Mouse (Mus musculus): ENCODE data around the gene Rpl23a. TPM values are rescaled to one million over a fixed set of nuclear protein-coding genes. Genes with fewer than 3 reads are reported as not detected.

The Rpl23a gene
- polyA plus RNA-seq, 1 experiment from 2014 or later, result 1,638 TPM

- DNase-seq (no peak), ATAC-seq (ENCODE audit: insufficient read depth) (no peak)
- no peak overlapping the region for H3K27ac ChIP-seq (ENCODE audit: low read depth)
- H3K4me2 ChIP-seq, result no peak overlapping the region
- no peak overlapping the region for H3K4me3 ChIP-seq (ENCODE audit: low read depth, low read length)
- no peak for TF ChIP-seq CTCF (IDR thresholded peaks at IDR 0.05; ENCODE audit: low read depth)
- H3K27me3 ChIP-seq (ENCODE audit: insufficient read depth, low read length), result no peaks in the 10 kb centered on the region
- no peaks in the 10 kb centered on the region for H3K4me1 ChIP-seq (ENCODE audit: insufficient read depth)
- no peaks in the 10 kb centered on the region for H3K9me3 ChIP-seq (ENCODE audit: low read depth, low read length)
- H3K9ac ChIP-seq, result no peak overlapping the region
- H3K36me3 ChIP-seq (ENCODE audit: insufficient read depth), result peaks cover 4% of the 10 kb centered on the region; the same call in 1 of the 2 replicates
- 77% methylated on average over 3 of the region's 3 CpGs for WGBS
These were observed 49.0 kb downstream of the Rpl23a start for GRCm38 (mm10) chr11:78134344-78134743.

GRCm38 (mm10) chr11:78133915-78134314 is 49.5 kb downstream of the Rpl23a start:
- WGBS, result 89% methylated on average over 6 of the region's 6 CpGs
- no peak overlapping the region for H3K4me3 ChIP-seq (ENCODE audit: low read depth, low read length)

More at GRCm38 (mm10) chr11:78133915-78134314, 49.5 kb downstream of the Rpl23a start:
- no peak for ATAC-seq (ENCODE audit: insufficient read depth)
- Histone ChIP-seq H3K4me1 (ENCODE audit: insufficient read depth) (no peaks in the 10 kb centered on the region), H3K4me2 (no peak overlapping the region), H3K9me3 (ENCODE audit: low read depth, low read length) (no peaks in the 10 kb centered on the region), H3K27ac (ENCODE audit: low read depth) (no peak overlapping the region), H3K36me3 (ENCODE audit: insufficient read depth) (peaks cover 4% of the 10 kb centered on the region; the same call in 1 of the 2 replicates), H3K27me3 (ENCODE audit: insufficient read depth, low read length) (no peaks in the 10 kb centered on the region), H3K9ac (no peak overlapping the region)
- no peak for TF ChIP-seq CTCF (IDR thresholded peaks at IDR 0.05; ENCODE audit: low read depth)
- no peak for DNase-seq

Small RNA genes lying within 50 kb of the gene (microRNA-seq; reads per million reads assigned to microRNA genes)
- 1.4 reads per million for gene Mir7653 (ENCODE audit: borderline number of aligned reads)

Other genes starting within 250 kb of the Rpl23a start
- 15.9 and 20.6 TPM in 2 replicates for gene Phf12, start 200.8 kb downstream of the Rpl23a start, polyA plus RNA-seq (2014; fragmentation: Nextera tagmentation; extraction: Ambion mirVana)
- gene Dhrs13, start 151.3 kb downstream of the Rpl23a start, polyA plus RNA-seq (2014; fragmentation: Nextera tagmentation; extraction: Ambion mirVana), result 17.7 and 22.7 TPM in 2 replicates
- 51.4 and 57.4 TPM in 2 replicates for gene Flot2, start 145.7 kb downstream of the Rpl23a start, polyA plus RNA-seq (2014; fragmentation: Nextera tagmentation; extraction: Ambion mirVana)
- 37.5 and 38.5 TPM in 2 replicates for gene Eral1, start 103.2 kb downstream of the Rpl23a start, polyA plus RNA-seq (2014; fragmentation: Nextera tagmentation; extraction: Ambion mirVana)
- 17.8 and 17.9 TPM in 2 replicates for gene Fam222b, start 88.9 kb downstream of the Rpl23a start, polyA plus RNA-seq (2014; fragmentation: Nextera tagmentation; extraction: Ambion mirVana)
- gene Traf4, start 18.0 kb downstream of the Rpl23a start, polyA plus RNA-seq (2014; fragmentation: Nextera tagmentation; extraction: Ambion mirVana), result 73.8 and 75.6 TPM in 2 replicates
- 15.3 and 17.2 TPM in 2 replicates for gene Nek8, start 6.9 kb downstream of the Rpl23a start, polyA plus RNA-seq (2014; fragmentation: Nextera tagmentation; extraction: Ambion mirVana)
- 19.2 and 21.6 TPM in 2 replicates for gene Tlcd1, start 6.9 kb downstream of the Rpl23a start, polyA plus RNA-seq (2014; fragmentation: Nextera tagmentation; extraction: Ambion mirVana)
- 140 TPM in 2 replicates for gene Rab34, start 4.8 kb upstream of the Rpl23a start, polyA plus RNA-seq (2014; fragmentation: Nextera tagmentation; extraction: Ambion mirVana)
- 2.8 TPM in 2 replicates for gene Proca1, start 9.8 kb upstream of the Rpl23a start, polyA plus RNA-seq (2014; fragmentation: Nextera tagmentation; extraction: Ambion mirVana)
- gene Sdf2, start 62.2 kb upstream of the Rpl23a start, polyA plus RNA-seq (2014; fragmentation: Nextera tagmentation; extraction: Ambion mirVana), result 72.6 and 76.7 TPM in 2 replicates
- 25.8 and 27.9 TPM in 2 replicates for gene Supt6, start 62.4 kb upstream of the Rpl23a start, polyA plus RNA-seq (2014; fragmentation: Nextera tagmentation; extraction: Ambion mirVana)
- gene 2610507B11Rik, start 78.2 kb upstream of the Rpl23a start, polyA plus RNA-seq (2014; fragmentation: Nextera tagmentation; extraction: Ambion mirVana), result 71.2 and 76.8 TPM in 2 replicates
- 0.45 and 0.66 TPM in 2 replicates for gene BC030499, start 107.3 kb upstream of the Rpl23a start, polyA plus RNA-seq (2014; fragmentation: Nextera tagmentation; extraction: Ambion mirVana)
- 54.2 and 59.8 TPM in 2 replicates for gene Spag5, start 117.9 kb upstream of the Rpl23a start, polyA plus RNA-seq (2014; fragmentation: Nextera tagmentation; extraction: Ambion mirVana)
- 4.4 and 5.0 TPM in 2 replicates for gene Aldoc, start 139.4 kb upstream of the Rpl23a start, polyA plus RNA-seq (2014; fragmentation: Nextera tagmentation; extraction: Ambion mirVana)
- gene Pigs, start 144.8 kb upstream of the Rpl23a start, polyA plus RNA-seq (2014; fragmentation: Nextera tagmentation; extraction: Ambion mirVana), result 69.9 and 76.0 TPM in 2 replicates
- gene Unc119, start 159.9 kb upstream of the Rpl23a start, polyA plus RNA-seq (2014; fragmentation: Nextera tagmentation; extraction: Ambion mirVana), result 36.8 and 43.1 TPM in 2 replicates
- gene Foxn1, start 203.0 kb upstream of the Rpl23a start, polyA plus RNA-seq (2014; fragmentation: Nextera tagmentation; extraction: Ambion mirVana), result not detected in 2 replicates
- gene Slc13a2, start 238.6 kb upstream of the Rpl23a start, polyA plus RNA-seq (2014; fragmentation: Nextera tagmentation; extraction: Ambion mirVana), result not detected in 2 replicates

All from lung, embryonic 14.5 days (tissue).